Mouse (Mus musculus): ENCODE results near the gene Olfr10.

Gene Olfr10

DNA sequence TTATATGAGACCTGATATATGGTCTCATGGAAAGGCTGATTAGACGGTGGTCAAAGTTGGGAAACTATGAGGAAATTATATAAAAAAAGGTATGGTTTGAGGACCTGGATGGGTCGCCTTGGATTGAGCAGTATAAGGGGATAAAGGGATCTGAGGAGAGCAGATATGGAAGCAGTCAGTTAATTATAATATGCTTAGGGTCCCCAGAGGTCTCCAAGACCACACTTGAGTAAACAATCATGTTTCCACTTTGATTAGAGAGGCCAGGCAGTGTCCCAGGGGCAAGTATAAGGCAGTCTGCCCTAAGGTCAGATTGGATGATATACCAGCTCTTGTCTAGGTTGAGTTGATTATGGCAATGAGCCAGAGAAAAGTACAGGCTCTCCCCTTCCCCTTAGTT lies 17.9 kb downstream of the Olfr10 start, which contains the start of gene Olfr1391:
TSS of gene Olfr1391 (plus strand) at position 301 of the 400 bp plus-strand sequence.
- DNase-seq (ENCODE audit: extremely low spot score, low spot score): no peak

DNA sequence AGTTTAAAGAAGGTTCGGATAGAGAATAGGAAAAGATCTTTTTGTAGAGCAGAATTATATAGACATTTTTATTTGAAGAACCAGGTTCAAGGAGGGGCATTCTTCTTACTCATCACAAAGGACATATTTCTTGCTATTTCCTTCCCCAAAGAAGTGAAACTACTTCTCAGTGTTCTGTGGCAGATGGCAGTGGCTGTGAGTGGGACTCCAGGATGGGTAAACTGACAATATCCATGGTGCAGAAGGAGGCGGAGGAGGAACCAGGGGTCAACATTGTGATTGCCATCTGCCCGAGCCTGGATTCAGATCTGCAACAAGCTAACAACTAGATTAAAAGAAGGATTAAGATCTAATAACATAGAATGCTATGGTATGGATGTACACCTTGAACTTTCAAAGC lies 22.2 kb downstream of the Olfr10 start:
- DNase-seq (ENCODE audit: extremely low spot score, low spot score): no peak

DNA sequence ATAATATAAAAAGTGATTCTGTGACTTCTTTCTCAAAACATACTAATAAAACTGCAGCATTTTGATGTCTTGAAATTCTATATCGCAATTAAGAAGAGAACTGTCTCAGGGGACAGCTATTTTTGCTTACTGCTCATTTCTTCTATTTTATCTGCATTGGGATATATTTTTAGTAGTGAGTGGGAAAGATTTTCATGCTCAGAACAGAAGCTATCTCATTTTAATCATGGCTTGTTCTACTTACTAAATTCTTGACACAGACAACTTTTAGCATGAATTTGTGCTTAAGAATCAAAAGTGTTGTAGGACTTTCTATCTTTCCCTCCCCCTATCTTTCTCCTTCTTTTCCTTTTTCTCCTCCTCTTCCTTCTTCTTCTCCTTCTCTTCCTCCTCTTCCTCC lies 25.1 kb downstream of the Olfr10 start:
- no peak for DNase-seq (ENCODE audit: extremely low spot score, low spot score)

DNA sequence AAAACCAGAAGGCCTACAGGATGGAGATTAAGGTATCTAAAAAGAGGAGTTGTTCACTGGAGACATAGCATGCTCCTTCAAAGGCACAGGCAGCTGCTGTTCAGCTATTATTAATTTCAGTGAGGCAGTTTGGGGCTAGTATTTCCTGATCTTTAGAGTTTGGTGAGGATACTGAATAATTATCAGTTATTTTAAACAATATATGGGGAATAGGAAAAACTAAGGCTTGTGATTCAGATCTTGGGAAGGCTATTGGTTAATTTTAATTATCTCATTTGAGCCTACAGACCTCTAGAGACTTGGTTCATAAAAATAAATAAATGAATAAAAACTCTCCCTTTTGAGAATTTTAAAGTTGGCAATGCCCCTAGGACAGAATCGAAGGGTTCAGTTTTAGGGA lies 30.3 kb downstream of the Olfr10 start, which contains the start of gene Olfr1390:
TSS of gene Olfr1390 (plus strand) at position 301 of the 400 bp plus-strand sequence.
- DNase-seq (ENCODE audit: extremely low spot score, low spot score): no peak

DNA sequence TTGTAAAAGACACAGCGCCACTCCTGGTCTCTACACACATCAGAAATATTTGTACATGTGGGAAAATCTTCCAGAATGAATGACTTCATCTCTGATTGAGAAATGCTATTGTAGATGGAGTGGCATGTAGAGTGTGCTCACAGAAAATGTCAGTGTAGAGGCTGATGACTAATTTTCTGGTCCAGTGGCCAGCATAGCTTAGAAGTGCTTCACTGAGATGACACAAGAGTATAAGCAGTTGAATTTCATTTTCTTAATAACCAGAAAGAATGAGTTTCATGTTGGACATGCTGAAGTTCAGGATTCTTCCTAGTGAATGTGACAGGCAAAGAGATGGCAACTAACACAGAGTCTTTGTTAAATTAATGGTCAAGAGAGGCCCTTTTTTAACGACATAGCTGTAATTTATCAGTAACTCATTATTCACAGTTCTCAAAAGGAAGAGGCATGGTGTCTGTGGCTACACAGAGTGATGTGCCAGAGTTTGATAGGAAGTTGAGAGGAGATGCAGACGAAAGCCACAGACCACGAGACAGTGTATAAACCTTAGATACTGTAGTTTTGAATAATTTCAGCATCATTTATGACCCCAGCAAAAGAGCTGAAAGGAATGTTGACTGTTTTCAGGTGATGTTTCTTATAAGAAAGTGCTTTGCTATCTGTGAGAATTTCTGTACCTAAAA lies 32.8 kb downstream of the Olfr10 start:
- no peak for DNase-seq (ENCODE audit: extremely low spot score, low spot score)

Data from neural tube, embryonic 10.5 days (tissue).